Mouse (Mus musculus): ENCODE measurements around the gene Prkaa1. TPM values are rescaled to one million over a fixed set of nuclear protein-coding genes. Genes with fewer than 3 reads are reported as not detected.

Gene Prkaa1
- total and polyA plus RNA-seq, 3 experiments = 4.6 to 13.9 (median 12.6) TPM

DNA sequence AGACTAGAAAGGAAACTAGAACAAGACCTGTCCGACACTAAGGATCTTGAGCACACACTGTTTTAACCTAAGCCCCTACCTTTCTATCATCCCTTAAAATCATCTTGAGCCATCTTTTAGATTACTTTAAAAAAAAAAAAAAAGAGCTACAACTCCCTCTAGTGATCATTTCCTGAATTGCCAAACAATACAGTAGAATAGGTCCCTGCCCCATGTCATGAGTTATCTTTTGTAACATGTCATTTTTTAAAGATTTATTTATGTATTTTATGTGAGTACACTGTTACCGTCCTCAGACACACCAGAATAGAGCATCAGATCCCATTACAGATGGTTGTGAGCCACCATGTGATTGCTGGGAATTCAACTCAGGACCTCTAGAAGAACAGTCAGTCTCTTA, 37.4 kb upstream of the Prkaa1 start:
- DNase-seq = no peak
- 46% methylated on average over 2 of the region's 2 CpGs for WGBS
- intact Hi-C loops (cut with DNase I) = loop anchor here (1.0 to 5.0 kb wide), 2 partner anchors 19 to 36 kb away; partner anchors contain the start of gene Prkaa1
- Histone ChIP-seq H3K4me1 (ENCODE audit: control insufficient read depth, insufficient read depth, low read length) (peaks cover 3% of the 10 kb centered on the region), H3K36me3 (ENCODE audit: control insufficient read depth, insufficient read depth, low read length) (peaks cover 4% of the 10 kb centered on the region), H3K9ac (ENCODE audit: low read depth, low read length) (no peak overlapping the region), H3K4me3 (no peak overlapping the region), H3K27me3 (ENCODE audit: control insufficient read depth, insufficient read depth, low read length) (no peaks in the 10 kb centered on the region), H3K27ac (no peak overlapping the region), H3K79me2 (replicated peaks; ENCODE audit: control insufficient read depth, insufficient read depth, low read length) (no peaks in the 10 kb centered on the region)
- TF ChIP-seq EP300 (IDR thresholded peaks at IDR 0.05; ENCODE audit: insufficient read depth, low read depth, low read length) = no peak
- no peak for TF ChIP-seq POLR2A (IDR thresholded peaks at IDR 0.05; ENCODE audit: insufficient read depth, low read depth, low read length)
- TF ChIP-seq CTCF (IDR thresholded peaks at IDR 0.05) = peak; percentile 84

DNA sequence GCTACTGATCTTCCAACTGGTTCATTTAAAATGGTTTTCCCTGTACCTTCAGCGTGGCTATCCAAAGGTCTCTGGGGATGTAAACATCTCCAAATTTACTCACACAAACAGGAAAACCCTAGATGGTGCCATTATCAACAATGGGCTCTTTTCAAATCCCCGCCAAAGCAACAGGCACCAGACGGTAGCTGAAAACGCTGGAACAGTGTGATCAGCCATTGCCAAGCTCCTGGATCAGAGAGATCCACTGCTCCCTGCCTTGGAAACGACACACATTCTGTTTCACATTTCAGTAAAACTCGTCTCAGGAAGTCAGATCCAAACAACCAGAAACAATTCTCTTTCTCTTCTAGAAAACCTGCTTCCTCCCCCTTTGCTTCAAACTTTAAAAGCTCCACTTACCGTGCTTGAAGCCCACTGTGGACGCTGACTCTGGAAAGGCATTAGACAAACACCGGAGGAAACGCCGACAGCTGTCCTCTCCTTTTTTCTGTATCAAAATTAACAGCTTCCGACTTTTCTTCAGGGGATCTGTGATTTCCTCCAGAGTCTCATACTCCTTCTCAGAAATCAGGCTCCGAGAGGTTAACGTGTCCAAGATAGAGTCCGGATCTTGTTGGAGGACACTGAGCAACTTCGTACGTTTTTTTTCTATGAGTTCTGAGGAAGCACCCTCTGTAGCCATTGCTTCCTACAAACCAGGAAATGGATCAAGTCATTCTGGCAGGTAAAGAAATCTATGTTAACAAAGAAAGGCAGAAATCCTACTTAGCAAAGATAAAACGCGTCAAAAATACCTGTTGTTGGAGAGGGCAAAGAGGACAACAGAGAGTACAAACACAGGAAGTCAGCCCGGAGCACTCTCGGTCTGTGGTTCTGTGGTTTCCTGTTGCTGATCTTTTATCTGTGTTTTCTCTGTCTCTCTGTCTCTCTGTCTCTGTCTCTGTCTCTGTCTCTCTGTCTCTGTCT, 35.7 kb upstream of the Prkaa1 start, which contains the start of gene Card6:
Gene Card6 (minus strand): TSS at position 854 of the 969 bp plus-strand sequence.
- peak within 1 kb of the TSS; percentile 58 for H3K4me3 ChIP-seq
- intact Hi-C loops (cut with DNase I) = loop anchor here (5.0 kb wide), 1 partner anchor 34 kb away; the partner anchor contains the start of gene Prkaa1
- H3K9ac ChIP-seq (ENCODE audit: low read depth, low read length) = peak within 1 kb of the TSS; percentile 47
- 22% methylated on average over 21 of the region's 21 CpGs for WGBS
- H3K79me2 ChIP-seq (replicated peaks; ENCODE audit: control insufficient read depth, insufficient read depth, low read length) = no peaks in the 10 kb centered on the region
- TF ChIP-seq CTCF (IDR thresholded peaks at IDR 0.05) (no peak), EP300 (IDR thresholded peaks at IDR 0.05; ENCODE audit: insufficient read depth, low read depth, low read length) (no peak)
- peaks cover 3% of the 10 kb centered on the region for H3K4me1 ChIP-seq (ENCODE audit: control insufficient read depth, insufficient read depth, low read length)
- H3K27me3 ChIP-seq (ENCODE audit: control insufficient read depth, insufficient read depth, low read length) = no peaks in the 10 kb centered on the region
- DNase-seq = peak; percentile 36 to 38
- peaks cover 4% of the 10 kb centered on the region for H3K36me3 ChIP-seq (ENCODE audit: control insufficient read depth, insufficient read depth, low read length)
- H3K27ac ChIP-seq = peak within 1 kb of the TSS; percentile 90

DNA sequence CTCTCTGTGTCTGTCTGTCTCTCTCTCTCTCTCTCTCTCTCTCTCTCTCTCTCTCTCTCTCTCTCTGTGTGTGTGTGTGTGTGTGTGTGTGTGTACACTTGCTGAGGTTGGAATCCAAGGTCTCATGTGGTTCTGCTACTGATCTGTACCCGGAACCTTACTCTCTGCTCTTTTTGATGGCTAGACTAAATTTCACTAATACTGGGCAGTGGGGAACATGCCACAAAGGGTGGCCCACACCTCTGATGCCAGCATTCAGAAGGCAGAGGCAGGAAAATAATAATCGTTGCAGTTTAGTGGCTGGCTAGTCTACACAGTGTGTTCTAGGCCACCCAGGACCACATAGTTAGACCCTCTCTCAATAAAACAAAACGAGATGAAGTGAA, 35.0 kb upstream of the Prkaa1 start:
- Histone ChIP-seq H3K9ac (ENCODE audit: low read depth, low read length) (peak overlapping the region; percentile 47), H3K79me2 (replicated peaks; ENCODE audit: control insufficient read depth, insufficient read depth, low read length) (no peaks in the 10 kb centered on the region), H3K36me3 (ENCODE audit: control insufficient read depth, insufficient read depth, low read length) (peaks cover 4% of the 10 kb centered on the region), H3K4me1 (ENCODE audit: control insufficient read depth, insufficient read depth, low read length) (peaks cover 3% of the 10 kb centered on the region), H3K27ac (no peak overlapping the region), H3K4me3 (no peak overlapping the region), H3K27me3 (ENCODE audit: control insufficient read depth, insufficient read depth, low read length) (no peaks in the 10 kb centered on the region)
- intact Hi-C loops (cut with DNase I) = loop anchor here (5.0 kb wide), 1 partner anchor 34 kb away; the partner anchor contains the start of gene Prkaa1
- TF ChIP-seq CTCF (IDR thresholded peaks at IDR 0.05) = no peak
- no peak for TF ChIP-seq EP300 (IDR thresholded peaks at IDR 0.05; ENCODE audit: insufficient read depth, low read depth, low read length)
- no peak for TF ChIP-seq POLR2A (IDR thresholded peaks at IDR 0.05; ENCODE audit: insufficient read depth, low read depth, low read length)
- WGBS = 43% methylated on average over 3 of the region's 3 CpGs
- peak in 1 of 2 experiments; percentile 10 for DNase-seq

DNA sequence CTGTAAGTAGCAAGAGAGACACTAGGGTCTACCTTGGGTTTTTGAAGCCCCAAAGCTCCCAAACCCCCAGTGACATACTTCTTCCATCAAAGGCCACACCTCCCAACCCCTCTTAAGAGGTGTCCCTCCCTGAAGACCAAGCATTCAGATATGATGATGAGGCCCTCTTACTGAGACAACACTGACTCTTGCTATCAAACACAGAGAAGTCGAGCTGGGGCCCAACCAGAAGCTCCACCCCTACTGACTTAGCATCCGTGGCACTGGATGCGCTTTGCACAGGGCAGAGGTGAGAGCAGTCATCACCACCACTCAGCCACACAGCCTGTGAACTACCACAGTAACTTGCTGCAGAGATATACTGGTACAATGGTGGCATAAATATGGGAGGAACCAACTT, 31.0 kb upstream of the Prkaa1 start:
- H3K79me2 ChIP-seq (replicated peaks; ENCODE audit: control insufficient read depth, insufficient read depth, low read length) = no peaks in the 10 kb centered on the region
- no peak overlapping the region for H3K4me3 ChIP-seq
- H3K4me1 ChIP-seq (ENCODE audit: control insufficient read depth, insufficient read depth, low read length) = peaks cover 5% of the 10 kb centered on the region
- WGBS = 75% methylated on average over 3 of the region's 3 CpGs
- H3K9ac ChIP-seq (ENCODE audit: low read depth, low read length) = no peak overlapping the region
- TF ChIP-seq CTCF (IDR thresholded peaks at IDR 0.05) (no peak), POLR2A (IDR thresholded peaks at IDR 0.05; ENCODE audit: insufficient read depth, low read depth, low read length) (no peak), EP300 (IDR thresholded peaks at IDR 0.05; ENCODE audit: insufficient read depth, low read depth, low read length) (no peak)
- intact Hi-C loops (cut with DNase I) = no loop called here
- H3K36me3 ChIP-seq (ENCODE audit: control insufficient read depth, insufficient read depth, low read length) = peaks cover 7% of the 10 kb centered on the region
- no peaks in the 10 kb centered on the region for H3K27me3 ChIP-seq (ENCODE audit: control insufficient read depth, insufficient read depth, low read length)
- no peak for DNase-seq
- no peak overlapping the region for H3K27ac ChIP-seq

DNA sequence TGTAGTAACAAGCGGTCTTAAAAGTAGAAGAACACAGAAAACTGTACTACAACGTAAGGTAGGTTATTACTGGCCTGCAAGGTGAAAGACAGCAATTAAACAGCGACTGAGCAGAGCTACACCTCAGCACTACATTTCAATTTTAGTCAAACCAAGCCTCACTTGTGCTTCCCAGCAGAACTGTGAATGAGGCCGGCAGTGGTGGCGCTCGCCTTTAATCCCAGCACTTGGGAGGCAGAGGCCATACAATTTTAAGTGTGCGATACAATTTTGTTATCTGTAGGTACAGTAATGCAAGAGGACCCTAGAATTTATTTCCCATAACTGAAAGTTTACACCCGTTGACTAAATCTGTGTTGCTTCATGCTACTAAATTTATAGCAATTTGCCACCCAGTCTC, 28.5 kb upstream of the Prkaa1 start:
- intact Hi-C loops (cut with DNase I) = no loop called here
- H3K4me3 ChIP-seq = peak overlapping the region; percentile 90; the same call in 1 of the 2 replicates
- peaks cover 4% of the 10 kb centered on the region; the same call in 1 of the 2 replicates for H3K4me1 ChIP-seq (ENCODE audit: control insufficient read depth, insufficient read depth, low read length)
- WGBS = 57% methylated on average over 8 of the region's 8 CpGs
- TF ChIP-seq EP300 (IDR thresholded peaks at IDR 0.05; ENCODE audit: insufficient read depth, low read depth, low read length) = no peak
- no peak for TF ChIP-seq CTCF (IDR thresholded peaks at IDR 0.05)
- TF ChIP-seq POLR2A (IDR thresholded peaks at IDR 0.05; ENCODE audit: insufficient read depth, low read depth, low read length) = no peak
- H3K36me3 ChIP-seq (ENCODE audit: control insufficient read depth, insufficient read depth, low read length) = peaks cover 21% of the 10 kb centered on the region
- H3K9ac ChIP-seq (ENCODE audit: low read depth, low read length) = no peak overlapping the region
- DNase-seq = no peak
- no peaks in the 10 kb centered on the region for H3K79me2 ChIP-seq (replicated peaks; ENCODE audit: control insufficient read depth, insufficient read depth, low read length)
- no peaks in the 10 kb centered on the region for H3K27me3 ChIP-seq (ENCODE audit: control insufficient read depth, insufficient read depth, low read length)
- peak overlapping the region; percentile 92 for H3K27ac ChIP-seq
